Mouse (Mus musculus) layer of hippocampus, postnatal 36 days (tissue): Measurements from ENCODE around the gene Slc4a10. TPM values are rescaled to one million over a fixed set of nuclear protein-coding genes. Genes with fewer than 3 reads are reported as not detected.
A peak's percentile ranks its signal among the peaks of the same experiment; 100 is the strongest.

Experiments
- DNase-seq, 2 experiments: peaks; one replicate each; pipeline ENCODE4 v3.0.0; 2022
- total RNA-seq, 2 experiments: library from RNA; stranded (reverse); gene quantifications; 2 replicates each; pipeline ENCODE4 v1.2.3; 2021

Gene Slc4a10
- total RNA-seq, 2 experiments from 2014 or later: 216 to 220 TPM

GRCm38 (mm10) chr2:62279777-62280176 is 233.5 kb downstream of the Slc4a10 start:
- DNase-seq: no peak

- no peak for DNase-seq
Measured at GRCm38 (mm10) chr2:62285026-62285425, 238.8 kb downstream of the Slc4a10 start.

- no peak for DNase-seq
Measured at GRCm38 (mm10) chr2:62285847-62286246, 239.6 kb downstream of the Slc4a10 start.

GRCm38 (mm10) chr2:62287532-62287931 is 241.3 kb downstream of the Slc4a10 start:
- no peak for DNase-seq

- no peak for DNase-seq
Measured at GRCm38 (mm10) chr2:62293846-62294245, 247.6 kb downstream of the Slc4a10 start.

- DNase-seq: no peak
Measured at GRCm38 (mm10) chr2:62301716-62302115, 255.5 kb downstream of the Slc4a10 start.

GRCm38 (mm10) chr2:62306978-62307377 is 260.7 kb downstream of the Slc4a10 start:
- no peak for DNase-seq

- DNase-seq: no peak
Measured at GRCm38 (mm10) chr2:62307477-62307876, 261.2 kb downstream of the Slc4a10 start.

GRCm38 (mm10) chr2:62316930-62317329 is 270.7 kb downstream of the Slc4a10 start:
- no peak for DNase-seq

GRCm38 (mm10) chr2:62319489-62319888 is 273.2 kb downstream of the Slc4a10 start:
- DNase-seq: no peak

- peak in 1 of 2 experiments; percentile 27 for DNase-seq
Measured at GRCm38 (mm10) chr2:62323078-62323637, 276.9 kb downstream of the Slc4a10 start.

GRCm38 (mm10) chr2:62325388-62325787 is 279.1 kb downstream of the Slc4a10 start:
- DNase-seq: no peak

GRCm38 (mm10) chr2:62331913-62332312 is 285.7 kb downstream of the Slc4a10 start:
- no peak for DNase-seq

- no peak for DNase-seq
Measured at GRCm38 (mm10) chr2:62332465-62332864, 286.2 kb downstream of the Slc4a10 start.

GRCm38 (mm10) chr2:62334397-62335243 is 288.4 kb downstream of the Slc4a10 start:
- DNase-seq: no peak

GRCm38 (mm10) chr2:62337086-62337485 is 290.8 kb downstream of the Slc4a10 start:
- DNase-seq: no peak

GRCm38 (mm10) chr2:62339222-62339944 is 293.1 kb downstream of the Slc4a10 start:
- DNase-seq: no peak

- DNase-seq: no peak
Measured at GRCm38 (mm10) chr2:62341061-62341733, 294.9 kb downstream of the Slc4a10 start.

- peak; percentile 49 to 52 for DNase-seq
Measured at GRCm38 (mm10) chr2:62341734-62342128, 295.5 kb downstream of the Slc4a10 start.

GRCm38 (mm10) chr2:62344367-62344766 is 298.1 kb downstream of the Slc4a10 start:
- no peak for DNase-seq

- DNase-seq: no peak
Measured at GRCm38 (mm10) chr2:62346771-62347170, 300.5 kb downstream of the Slc4a10 start.

GRCm38 (mm10) chr2:62347762-62348161 is 301.5 kb downstream of the Slc4a10 start:
- DNase-seq: no peak

GRCm38 (mm10) chr2:62352035-62352434 is 305.8 kb downstream of the Slc4a10 start:
- DNase-seq: no peak
